Mouse (Mus musculus) heart, postnatal 4 days (tissue): ENCODE results near the gene Olfr1415. TPM values are rescaled to one million over a fixed set of nuclear protein-coding genes. Genes with fewer than 3 reads are reported as not detected.
A peak's percentile ranks its signal among the peaks of the same experiment; 100 is the strongest.
"Not testable (repeated sequence)": the region's sequence is repeated elsewhere in the genome, so short reads cannot be mapped to it uniquely, and the experiment has no call there.

Experiments
- DNase-seq: peaks from one replicate; pipeline ENCODE4 v3.0.0; 2021
- total RNA-seq, 2 experiments: library from RNA; stranded (reverse); gene quantifications; 2 replicates each; pipeline ENCODE4 v1.2.3; 2021

The Olfr1415 gene
- total RNA-seq, result not detected

GRCm38 (mm10) chr1:92496001-92496400, at the start of gene Olfr1415:
Gene Olfr1415, minus strand, starts transcription at chr1:92496101.
- DNase-seq, result no peak

GRCm38 (mm10) chr1:92539071-92539470, 43.2 kb upstream of the Olfr1415 start:
- no peak for DNase-seq

GRCm38 (mm10) chr1:92536972-92537371, 41.1 kb upstream of the Olfr1415 start:
- DNase-seq, result no peak

DNA sequence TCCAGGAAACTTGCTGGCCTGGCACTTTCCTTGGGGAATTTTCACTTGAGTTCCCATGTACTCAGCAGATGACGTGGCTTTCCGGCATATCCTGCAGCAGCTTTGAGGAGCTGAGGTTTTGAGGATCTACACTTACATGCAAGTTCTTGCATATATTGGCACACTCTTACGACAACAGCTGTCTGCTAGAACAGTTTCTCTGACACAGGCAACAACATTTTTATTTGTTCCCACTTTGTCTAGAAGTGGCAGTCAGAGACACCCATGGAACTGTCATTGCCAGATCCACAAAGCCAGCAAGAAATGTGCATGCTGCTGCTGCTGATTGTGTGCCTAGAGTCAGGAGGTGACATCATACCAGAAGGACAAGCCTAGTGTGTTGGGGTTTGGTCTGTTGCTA, 27.9 kb upstream of the Olfr1415 start:
- no peak for DNase-seq

DNA sequence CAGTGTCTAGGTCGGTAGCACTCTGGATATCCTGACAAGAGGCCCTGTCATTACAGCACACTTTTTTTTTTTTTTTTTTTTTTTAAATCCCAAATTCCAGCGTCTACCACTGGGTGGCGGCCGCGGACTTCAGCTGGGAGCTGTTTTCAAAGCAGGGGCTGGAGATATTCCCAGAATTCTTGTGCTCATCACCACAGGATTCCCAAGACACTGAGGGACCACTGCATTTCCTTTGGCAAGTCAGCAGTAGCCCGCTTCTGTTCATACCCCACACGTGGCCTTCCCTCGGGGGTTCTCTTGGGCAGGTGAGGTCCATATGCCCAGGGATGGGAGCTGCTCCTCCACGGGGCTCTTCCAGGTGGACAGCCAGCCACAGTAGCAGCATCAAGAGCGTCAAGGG, 25.5 kb upstream of the Olfr1415 start:
- DNase-seq, result peak; percentile 47

GRCm38 (mm10) chr1:92519046-92519445, 23.1 kb upstream of the Olfr1415 start:
- no peak for DNase-seq

GRCm38 (mm10) chr1:92518561-92518960, 22.7 kb upstream of the Olfr1415 start, which contains the start of gene Olfr1414:
Gene Olfr1414, minus strand, starts transcription at chr1:92518661.
- DNase-seq, result no peak

DNA sequence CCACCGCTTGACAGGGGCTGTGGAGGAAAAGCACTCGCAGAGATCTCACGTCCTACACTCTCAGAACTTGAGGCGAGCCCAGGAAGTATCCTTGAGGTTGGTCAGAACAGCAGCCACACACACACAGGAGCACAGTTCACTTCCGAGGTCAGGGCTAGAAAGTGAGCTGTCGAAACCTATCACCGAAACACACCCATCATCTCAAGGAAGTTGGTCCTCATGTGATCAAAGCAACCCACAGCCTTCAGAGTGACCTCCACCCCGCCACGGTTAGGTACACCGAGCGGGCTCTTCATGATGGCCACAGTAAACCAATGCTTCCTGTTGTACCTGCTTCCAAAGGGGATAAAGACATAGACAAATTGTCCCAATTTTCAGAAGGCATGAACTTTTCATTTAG, 19.5 kb upstream of the Olfr1415 start:
- no peak for DNase-seq

GRCm38 (mm10) chr1:92511646-92512045, 15.7 kb upstream of the Olfr1415 start:
- not testable (repeated sequence) for DNase-seq

DNA sequence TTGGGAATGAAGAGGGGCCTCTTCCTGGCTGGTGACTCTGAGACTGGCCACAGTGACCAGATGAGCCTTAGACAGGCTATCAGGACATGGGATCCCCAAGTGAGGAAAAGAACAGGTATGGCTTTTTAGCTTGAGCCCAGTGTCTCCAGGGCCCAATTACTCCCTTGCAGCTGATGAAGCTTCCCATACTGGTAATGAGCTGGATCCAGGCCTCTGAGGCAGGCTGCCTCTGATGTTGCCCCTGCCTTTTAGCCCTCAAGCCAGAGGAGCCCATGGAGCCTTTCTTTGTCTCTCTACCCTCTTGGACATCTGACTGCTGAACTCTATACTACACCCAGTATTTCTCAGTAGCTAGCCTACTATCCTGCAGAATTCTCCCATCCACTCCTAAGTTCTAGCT, 10.9 kb downstream of the Olfr1415 start, which contains the start of gene Olfr1416:
Gene Olfr1416, minus strand, starts transcription at position 101 of the 400 bp plus-strand sequence.
- DNase-seq, result no peak

GRCm38 (mm10) chr1:92474066-92474578, 21.8 kb downstream of the Olfr1415 start:
- no peak for DNase-seq

GRCm38 (mm10) chr1:92473165-92474041, 22.5 kb downstream of the Olfr1415 start, which contains the start of gene Ndufa10:
Gene Ndufa10, minus strand, starts transcription at chr1:92473860.
- peak; percentile 97 for DNase-seq

- DNase-seq, result no peak
Observed at GRCm38 (mm10) chr1:92468891-92469290, 27.0 kb downstream of the Olfr1415 start.

DNA sequence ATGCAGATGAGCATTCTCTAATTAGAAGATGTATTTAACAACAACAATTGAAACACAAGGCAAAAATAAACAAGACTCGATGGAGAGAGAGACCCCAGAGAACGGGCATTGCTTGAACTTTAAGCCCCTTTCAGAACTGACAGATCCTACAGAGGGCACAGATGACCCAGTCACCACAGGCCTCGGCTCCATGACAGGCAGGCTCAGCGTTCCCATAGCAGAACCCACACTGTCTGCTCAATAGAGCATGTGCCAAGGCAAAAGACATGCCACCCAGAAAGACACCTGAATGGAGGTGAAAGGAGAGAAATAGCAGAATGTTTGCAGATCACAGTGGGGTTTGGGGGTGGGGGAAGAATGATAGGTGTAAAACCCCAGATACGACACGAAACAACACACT, 37.5 kb downstream of the Olfr1415 start:
- no peak for DNase-seq

DNA sequence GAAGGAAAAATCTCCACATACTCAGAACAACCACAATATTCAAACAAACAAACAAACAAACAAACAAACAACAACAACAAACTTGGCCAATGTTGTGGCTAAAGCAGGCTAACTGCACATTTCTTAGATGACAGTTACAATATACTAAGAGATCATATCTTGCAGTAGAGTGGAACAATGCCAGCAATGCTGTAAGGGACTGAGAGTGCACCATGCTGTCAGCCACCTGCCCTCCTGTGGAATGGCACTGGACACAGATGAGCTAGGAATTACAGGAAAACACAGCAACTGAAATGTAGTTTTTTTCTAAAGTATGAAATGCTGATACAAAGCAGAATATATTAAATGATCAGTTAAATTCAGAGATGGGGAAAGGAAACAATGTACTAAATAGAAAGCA, 38.1 kb downstream of the Olfr1415 start:
- DNase-seq, result no peak

DNA sequence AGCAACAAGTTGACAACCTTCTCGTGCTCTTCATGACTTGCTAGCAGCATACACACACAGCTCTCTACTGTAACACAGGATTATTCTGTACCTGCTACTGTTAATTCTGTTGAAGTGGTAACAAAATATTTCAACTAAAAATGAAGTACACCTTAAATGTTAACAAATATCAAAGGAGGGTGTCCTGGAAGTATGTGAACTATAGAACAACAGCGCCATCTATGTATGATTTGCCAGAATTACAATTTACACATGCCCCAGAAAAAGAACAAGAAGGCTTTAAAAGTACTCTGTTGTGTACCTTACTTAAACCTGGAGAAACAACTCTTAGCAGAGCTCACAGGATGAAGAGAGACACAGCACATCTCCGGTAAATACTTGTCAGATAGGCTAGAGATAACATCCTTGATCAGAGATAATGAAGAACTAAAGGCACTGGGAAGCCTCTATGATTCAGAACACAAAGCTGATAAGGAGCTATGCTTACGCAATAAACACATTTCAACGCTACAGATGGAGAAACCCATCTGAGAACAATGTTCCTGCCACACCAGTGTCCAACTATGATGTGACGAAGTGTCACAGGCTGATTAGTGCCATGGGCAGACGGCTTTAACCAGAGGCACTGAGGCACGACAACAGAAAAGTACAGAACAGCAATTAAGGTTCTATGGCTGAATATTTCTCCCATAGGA, 42.0 kb downstream of the Olfr1415 start:
- DNase-seq, result no peak

- DNase-seq, result no peak
Observed at GRCm38 (mm10) chr1:92448293-92448692, 47.6 kb downstream of the Olfr1415 start.

DNA sequence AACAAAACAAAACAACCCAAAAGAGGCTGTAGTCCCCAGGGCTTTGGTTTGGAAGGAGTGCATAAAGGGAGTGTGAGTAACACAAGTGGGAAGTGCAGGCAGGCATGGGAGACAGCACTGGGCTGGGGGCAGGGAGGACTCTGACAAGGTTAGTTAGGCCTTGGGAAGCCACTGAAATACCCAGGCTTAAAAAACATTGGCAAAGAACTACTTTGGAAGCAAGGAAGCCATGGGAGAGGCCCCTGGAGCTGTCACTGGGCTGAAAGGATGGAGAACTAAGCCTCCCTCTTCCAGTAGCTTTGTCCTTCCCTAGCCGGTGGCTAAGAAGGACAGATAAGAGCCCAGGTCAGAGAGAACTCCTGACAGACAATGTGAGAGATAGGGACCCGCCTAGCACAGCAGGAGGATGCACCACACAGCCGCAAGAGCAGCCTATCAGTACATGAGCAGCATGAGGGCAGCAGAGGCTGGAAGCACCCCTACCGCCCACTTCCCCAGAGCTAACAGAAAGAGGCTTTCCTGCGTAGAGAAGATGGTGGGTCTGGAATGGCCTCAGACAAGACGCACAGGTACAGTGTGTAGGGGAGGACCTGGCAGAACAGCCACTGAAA, 54.3 kb downstream of the Olfr1415 start:
- no peak for DNase-seq

GRCm38 (mm10) chr1:92440066-92440750, 55.7 kb downstream of the Olfr1415 start:
- DNase-seq, result no peak
